Mouse (Mus musculus): ENCODE results near the gene Cdh24. TPM values are rescaled to one million over a fixed set of nuclear protein-coding genes. Genes with fewer than 3 reads are reported as not detected.
A peak's percentile ranks its signal among the peaks of the same experiment; 100 is the strongest.

Gene Cdh24
- total and polyA plus RNA-seq, 2 experiments from 2014 or later = 7.6 to 49.2 TPM

DNA sequence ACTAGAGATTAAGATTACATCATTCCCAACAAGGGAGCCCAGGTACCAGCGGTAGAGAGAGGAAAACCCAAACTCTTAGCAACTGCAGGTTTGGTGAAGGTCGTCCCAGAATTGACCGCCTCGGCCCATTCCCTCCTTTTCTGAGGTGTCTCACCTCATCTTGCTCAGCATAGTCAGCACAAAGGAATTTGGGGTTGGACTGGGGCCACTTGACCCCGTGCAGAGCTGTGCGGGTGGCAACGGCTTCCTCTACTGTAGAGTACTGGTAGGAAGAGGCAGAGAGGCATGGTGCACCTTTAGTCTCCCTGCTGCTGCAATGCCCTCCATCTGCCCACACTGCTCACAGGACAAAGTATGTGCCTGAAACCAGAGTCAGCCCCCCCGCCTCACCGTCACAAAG is 3.1 kb upstream of the Cdh24 start:
- Histone ChIP-seq H3K9ac (replicated peaks; ENCODE audit: low read length) (no peak overlapping the region), H3K36me3 (ENCODE audit: insufficient read depth, low read length) (peaks cover 67% of the 10 kb centered on the region), H3K4me2 (ENCODE audit: low read depth, low read length) (no peak overlapping the region), H3K27ac (no peak overlapping the region), H3K4me3 (ENCODE audit: low read length) (no peak overlapping the region), H3K27me3 (ENCODE audit: insufficient read depth, low read length) (no peaks in the 10 kb centered on the region), H3K4me1 (ENCODE audit: insufficient read depth, low read length) (no peaks in the 10 kb centered on the region; the same call in 1 of the 2 replicates), H3K9me3 (ENCODE audit: low read length) (no peaks in the 10 kb centered on the region)
- DNase-seq (ENCODE audit: low spot score) (no peak), ATAC-seq (no peak)
- 88% methylated on average over 9 of the region's 9 CpGs for WGBS
- TF ChIP-seq CTCF (IDR thresholded peaks at IDR 0.05; ENCODE audit: low read depth) = no peak

DNA sequence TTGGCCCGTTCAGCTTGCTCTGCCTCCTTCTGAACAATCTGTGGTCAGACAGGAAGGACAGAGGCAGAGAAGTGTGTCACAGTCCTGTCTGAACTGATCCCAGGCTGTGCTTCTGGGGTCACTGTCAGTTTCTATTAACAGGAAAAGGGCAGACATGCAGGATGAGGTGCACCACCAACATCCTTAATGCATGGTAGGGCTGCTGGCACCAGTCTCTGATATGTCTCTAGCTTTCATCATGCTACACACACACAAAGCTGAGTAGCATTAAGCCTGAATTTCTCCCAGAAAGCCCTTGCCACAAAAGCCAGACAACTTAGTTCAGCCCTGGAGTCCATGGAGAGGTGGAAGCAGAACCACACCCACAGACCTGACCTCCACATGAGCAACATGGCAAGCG is 1.8 kb upstream of the Cdh24 start:
- no peak for DNase-seq (ENCODE audit: low spot score)

DNA sequence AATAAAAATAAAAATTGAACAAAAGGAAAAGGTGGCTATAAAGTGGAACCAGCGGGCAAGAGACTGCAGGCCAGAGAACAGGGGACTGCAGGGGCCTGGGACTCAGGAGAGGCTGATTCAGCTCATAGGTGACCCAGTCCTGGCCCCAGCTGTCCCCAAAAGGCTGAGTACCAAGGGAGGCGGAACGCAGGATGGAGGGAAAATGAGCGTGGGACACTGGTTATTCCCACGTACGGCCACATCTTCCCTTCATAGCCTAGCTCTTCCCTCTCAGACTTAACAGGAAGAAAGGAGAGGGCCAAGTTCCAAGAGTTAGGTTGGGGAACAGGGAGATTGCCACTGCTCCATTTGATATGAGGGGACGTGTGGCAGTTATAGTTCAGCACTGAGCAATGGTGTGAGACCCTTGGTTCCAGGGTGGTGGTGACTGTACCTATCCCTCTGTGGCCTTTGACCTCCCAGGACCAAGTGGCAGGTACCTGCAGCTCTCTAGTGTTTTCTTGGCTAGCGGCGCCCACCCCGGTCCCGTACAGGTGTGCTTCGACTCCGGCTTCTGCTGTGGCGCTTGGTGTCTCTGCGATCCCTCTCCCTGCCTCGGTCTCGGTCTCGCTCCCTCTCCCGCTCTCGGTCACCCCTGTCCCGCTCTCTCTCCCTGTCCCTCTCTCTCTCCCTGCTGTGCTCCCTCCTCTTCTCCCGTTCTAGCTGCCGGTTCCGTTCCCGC is 1.2 kb upstream of the Cdh24 start:
- 0 out of 2 replicates have a peak overlapping the region, but pooled peaks have one; percentile 78 for H3K27ac ChIP-seq
- H3K36me3 ChIP-seq (ENCODE audit: insufficient read depth, low read length) = peaks cover 52% of the 10 kb centered on the region
- ATAC-seq (no peak), DNase-seq (ENCODE audit: low spot score) (no peak)
- H3K9ac ChIP-seq (replicated peaks; ENCODE audit: low read length) = no peak overlapping the region
- no peak overlapping the region for H3K4me2 ChIP-seq (ENCODE audit: low read depth, low read length)
- no peak for TF ChIP-seq CTCF (IDR thresholded peaks at IDR 0.05; ENCODE audit: low read depth)
- no peak overlapping the region; the same call in 1 of the 2 replicates for H3K4me3 ChIP-seq (ENCODE audit: low read length)
- H3K27me3 ChIP-seq (ENCODE audit: insufficient read depth, low read length) = no peaks in the 10 kb centered on the region
- H3K4me1 ChIP-seq (ENCODE audit: insufficient read depth, low read length) = no peaks in the 10 kb centered on the region; the same call in 1 of the 2 replicates
- WGBS = 79% methylated on average over 22 of the region's 25 CpGs
- no peaks in the 10 kb centered on the region for H3K9me3 ChIP-seq (ENCODE audit: low read length)

More for the DNA sequence above, 1.8 kb upstream of the Cdh24 start:
- no peak overlapping the region for H3K4me3 ChIP-seq (ENCODE audit: low read length)
- H3K27me3 ChIP-seq (ENCODE audit: insufficient read depth, low read length) = no peaks in the 10 kb centered on the region
- no peak overlapping the region for H3K4me2 ChIP-seq (ENCODE audit: low read depth, low read length)
- H3K9me3 ChIP-seq (ENCODE audit: low read length) = no peaks in the 10 kb centered on the region
- no peak overlapping the region for H3K27ac ChIP-seq
- peaks cover 57% of the 10 kb centered on the region for H3K36me3 ChIP-seq (ENCODE audit: insufficient read depth, low read length)
- no peak for TF ChIP-seq CTCF (IDR thresholded peaks at IDR 0.05; ENCODE audit: low read depth)
- 97% methylated on average over 2 of the region's 2 CpGs for WGBS
- H3K9ac ChIP-seq (replicated peaks; ENCODE audit: low read length) = no peak overlapping the region
- no peak for ATAC-seq
- no peaks in the 10 kb centered on the region; the same call in 1 of the 2 replicates for H3K4me1 ChIP-seq (ENCODE audit: insufficient read depth, low read length)

DNA sequence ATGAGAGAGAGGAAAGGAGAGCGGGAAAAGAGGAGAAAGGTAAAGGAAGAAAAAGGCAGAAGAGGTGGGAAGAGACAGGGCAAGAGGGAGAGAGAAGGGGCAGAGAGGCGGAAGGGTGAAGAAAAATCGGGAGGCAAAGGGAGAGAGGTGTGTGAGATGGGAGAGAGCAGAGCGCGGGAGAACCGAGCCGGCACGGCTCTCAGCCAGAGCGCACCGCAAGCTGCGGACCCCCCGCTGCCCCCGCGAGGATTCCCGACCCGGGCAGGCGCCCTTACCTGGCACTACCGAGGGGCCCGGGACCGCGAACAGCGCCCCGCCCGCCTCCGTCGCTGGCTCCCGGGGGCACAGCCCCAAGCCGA is 239 bp downstream of the Cdh24 start, which contains the start of gene Gm17606:
Gene Gm17606 (plus strand): TSS at position 7 of the 359 bp plus-strand sequence.
- 3% methylated on average over 26 of the region's 28 CpGs for WGBS
- Histone ChIP-seq H3K4me3 (ENCODE audit: low read length) (peak within 1 kb of the TSS; percentile 80), H3K27me3 (ENCODE audit: insufficient read depth, low read length) (no peaks in the 10 kb centered on the region), H3K9ac (replicated peaks; ENCODE audit: low read length) (peak within 1 kb of the TSS; percentile 90), H3K9me3 (ENCODE audit: low read length) (no peaks in the 10 kb centered on the region), H3K36me3 (ENCODE audit: insufficient read depth, low read length) (peaks cover 38% of the 10 kb centered on the region), H3K27ac (peak within 1 kb of the TSS; percentile 78), H3K4me2 (ENCODE audit: low read depth, low read length) (peak within 1 kb of the TSS; percentile 96), H3K4me1 (ENCODE audit: insufficient read depth, low read length) (no peaks in the 10 kb centered on the region; the same call in 1 of the 2 replicates)
- TF ChIP-seq CTCF (IDR thresholded peaks at IDR 0.05; ENCODE audit: low read depth) = no peak
- ATAC-seq (no peak), DNase-seq (ENCODE audit: low spot score) (no peak)

DNA sequence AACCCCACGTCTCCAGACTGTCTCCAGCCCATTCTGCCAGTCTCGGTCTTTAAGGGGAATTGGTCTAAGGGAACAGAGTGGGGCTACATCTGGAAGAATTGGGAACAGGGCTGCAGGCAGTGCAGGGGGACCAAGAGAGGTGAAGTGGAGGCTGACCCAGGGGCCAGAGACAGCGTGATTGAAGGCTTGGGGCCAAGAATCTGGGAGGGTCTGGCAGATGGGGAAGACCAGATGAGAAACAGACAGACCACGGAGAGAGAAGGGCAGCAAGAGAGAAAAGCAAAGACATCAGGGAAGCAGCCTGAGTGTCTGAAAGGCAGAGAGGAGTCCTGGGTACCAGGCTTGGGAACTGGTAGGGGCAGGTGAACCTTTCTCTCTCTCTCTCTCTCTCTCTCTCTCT is 1.0 kb downstream of the Cdh24 start:
- Histone ChIP-seq H3K4me1 (ENCODE audit: insufficient read depth, low read length) (no peaks in the 10 kb centered on the region; the same call in 1 of the 2 replicates), H3K27ac (0 out of 2 replicates have a peak overlapping the region, but pooled peaks have one; percentile 11), H3K9ac (replicated peaks; ENCODE audit: low read length) (peak overlapping the region; percentile 45), H3K27me3 (ENCODE audit: insufficient read depth, low read length) (no peaks in the 10 kb centered on the region), H3K36me3 (ENCODE audit: insufficient read depth, low read length) (peaks cover 30% of the 10 kb centered on the region), H3K4me2 (ENCODE audit: low read depth, low read length) (peak overlapping the region; percentile 96), H3K4me3 (ENCODE audit: low read length) (peak overlapping the region; percentile 80), H3K9me3 (ENCODE audit: low read length) (no peaks in the 10 kb centered on the region)
- no peak for ATAC-seq
- no peak for DNase-seq (ENCODE audit: low spot score)
- TF ChIP-seq CTCF (IDR thresholded peaks at IDR 0.05; ENCODE audit: low read depth) = no peak
- 20% methylated on average over 4 of the region's 4 CpGs for WGBS

DNA sequence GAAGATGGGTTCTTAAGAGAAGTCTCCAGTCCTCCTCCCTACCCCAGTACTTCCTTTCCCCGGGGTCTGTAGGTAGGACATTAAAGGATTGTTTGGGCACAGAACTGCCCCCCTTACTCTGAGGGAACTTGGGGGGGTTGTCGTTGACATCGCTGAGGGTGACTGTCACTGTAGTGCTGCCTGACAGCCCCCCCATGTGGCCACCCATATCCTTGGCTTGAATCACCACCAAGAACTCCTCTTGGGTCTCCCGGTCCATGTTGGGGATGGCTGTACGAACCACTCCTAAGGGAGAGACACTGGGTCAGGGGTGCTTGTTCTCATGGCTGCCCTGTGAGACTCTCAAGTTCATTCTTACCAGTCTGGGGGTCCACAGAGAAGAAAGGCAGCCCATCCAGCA is 3.0 kb downstream of the Cdh24 start:
- Histone ChIP-seq H3K27me3 (ENCODE audit: insufficient read depth, low read length) (no peaks in the 10 kb centered on the region), H3K9me3 (ENCODE audit: low read length) (no peaks in the 10 kb centered on the region), H3K4me3 (ENCODE audit: low read length) (no peak overlapping the region), H3K27ac (no peak overlapping the region), H3K4me1 (ENCODE audit: insufficient read depth, low read length) (no peaks in the 10 kb centered on the region; the same call in 1 of the 2 replicates), H3K36me3 (ENCODE audit: insufficient read depth, low read length) (peaks cover 11% of the 10 kb centered on the region), H3K4me2 (ENCODE audit: low read depth, low read length) (no peak overlapping the region), H3K9ac (replicated peaks; ENCODE audit: low read length) (no peak overlapping the region)
- TF ChIP-seq CTCF (IDR thresholded peaks at IDR 0.05; ENCODE audit: low read depth) = peak; percentile 56
- ATAC-seq (no peak), DNase-seq (ENCODE audit: low spot score) (peak; percentile 39)
- 65% methylated on average over 5 of the region's 5 CpGs for WGBS

DNA sequence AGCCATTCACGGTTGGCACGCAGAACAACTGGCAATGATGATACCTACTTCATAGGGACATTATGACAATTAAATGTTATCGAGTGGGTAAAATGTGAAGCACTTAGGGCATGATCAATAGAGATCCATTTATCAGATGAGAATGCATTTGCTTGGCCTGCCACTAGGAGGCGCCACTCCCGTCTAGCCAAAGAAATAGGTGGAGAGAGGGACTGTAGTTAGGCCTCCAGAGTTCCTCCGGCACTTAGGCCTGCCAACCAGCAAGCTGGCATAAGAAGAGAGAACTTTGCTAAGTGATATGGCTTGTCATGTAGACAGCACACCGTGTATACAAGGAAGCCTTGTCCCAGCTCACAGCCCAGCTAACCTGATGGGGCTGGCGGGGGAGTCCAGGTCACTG is 4.2 kb downstream of the Cdh24 start:
- Histone ChIP-seq H3K9me3 (ENCODE audit: low read length) (no peaks in the 10 kb centered on the region), H3K36me3 (ENCODE audit: insufficient read depth, low read length) (peaks cover 7% of the 10 kb centered on the region; the same call in 1 of the 2 replicates), H3K9ac (replicated peaks; ENCODE audit: low read length) (no peak overlapping the region), H3K27ac (no peak overlapping the region), H3K4me2 (ENCODE audit: low read depth, low read length) (no peak overlapping the region), H3K27me3 (ENCODE audit: insufficient read depth, low read length) (no peaks in the 10 kb centered on the region), H3K4me1 (ENCODE audit: insufficient read depth, low read length) (no peaks in the 10 kb centered on the region; the same call in 1 of the 2 replicates), H3K4me3 (ENCODE audit: low read length) (no peak overlapping the region)
- DNase-seq (ENCODE audit: low spot score) (peak; percentile 58), ATAC-seq (no peak)
- peak; percentile 93 for TF ChIP-seq CTCF (IDR thresholded peaks at IDR 0.05; ENCODE audit: low read depth)
- WGBS = 45% methylated on average over 8 of the region's 8 CpGs
